Mouse (Mus musculus) activated CD4-positive, CD25-positive, alpha-beta regulatory T cell, adult 4 months (primary cell): ENCODE data around the gene Cyp2b9. TPM values are rescaled to one million over a fixed set of nuclear protein-coding genes. Genes with fewer than 3 reads are reported as not detected.
"Not testable (repeated sequence)": the region's sequence is repeated elsewhere in the genome, so short reads cannot be mapped to it uniquely, and the experiment has no call there.

Source experiments
- ATAC-seq: one replicate; pipeline ENCODE4 v1.8.0; 2017
- polyA plus RNA-seq, 2 experiments: library from polyadenylated mRNA; unstranded; fragments of 100-300 nt; shearing (Covaris generic); gene quantifications; one replicate each; pipeline ENCODE4 v1.2.1; 2017

Gene Cyp2b9
- not detected for polyA plus RNA-seq

DNA sequence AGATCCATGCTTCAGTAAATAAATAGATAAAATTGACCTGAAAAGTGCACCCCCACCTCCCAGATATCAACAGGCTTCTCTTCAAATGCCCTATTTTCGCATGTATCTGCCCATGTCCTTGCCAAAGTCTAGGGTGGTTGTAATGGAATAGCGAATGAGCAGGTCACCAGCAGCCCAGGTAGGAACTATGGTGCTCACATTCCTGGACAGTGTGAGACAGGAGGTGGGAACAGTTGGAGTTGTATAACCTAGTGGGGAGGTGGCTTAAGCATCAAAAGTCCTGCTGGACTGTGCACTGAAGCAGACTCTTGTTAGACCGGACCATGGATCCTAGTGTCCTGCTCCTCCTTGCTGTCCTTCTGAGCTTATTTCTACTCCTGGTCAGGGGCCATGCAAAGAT is at the start of gene Cyp2b9:
Cyp2b9 (plus strand) TSS at position 301 of the 400 bp plus-strand sequence.
- ATAC-seq: not testable (repeated sequence)

DNA sequence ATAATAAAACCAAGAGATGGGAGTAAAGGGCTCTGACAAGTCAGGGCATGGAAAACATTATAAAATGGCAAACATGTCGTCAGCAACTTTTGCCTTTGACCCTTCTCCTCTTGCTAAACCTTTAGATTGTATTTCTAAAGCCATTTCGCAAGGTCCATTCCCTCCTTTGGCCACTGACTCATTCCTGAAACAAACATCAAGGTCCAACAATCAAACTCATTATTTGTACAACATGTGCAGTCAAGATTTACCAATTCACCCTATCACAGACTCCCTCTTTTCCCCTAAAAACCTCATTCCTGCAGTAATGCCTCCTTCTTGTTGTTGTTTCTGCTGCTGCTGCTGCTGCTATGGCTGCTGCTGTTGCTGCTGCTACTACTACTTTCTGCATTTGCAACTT is 33.6 kb upstream of the Cyp2b9 start:
- ATAC-seq: not testable (repeated sequence)

GRCm38 (mm10) chr7:26143657-26144056 is 29.6 kb upstream of the Cyp2b9 start:
- not testable (repeated sequence) for ATAC-seq

GRCm38 (mm10) chr7:26168765-26169536 is 4.3 kb upstream of the Cyp2b9 start:
- ATAC-seq: not testable (repeated sequence)

- ATAC-seq: no peak
Observed at GRCm38 (mm10) chr7:26201083-26201482, 27.9 kb downstream of the Cyp2b9 start.

- not testable (repeated sequence) for ATAC-seq
Observed at GRCm38 (mm10) chr7:26260034-26260433, 86.8 kb downstream of the Cyp2b9 start, which contains the start of gene Vmn1r184. Gene Vmn1r184, plus strand, starts transcription at chr7:26260334.

Other genes starting within 250 kb of the Cyp2b9 start
- gene Cyp2b13, start 111.9 kb upstream of the Cyp2b9 start, polyA plus RNA-seq: not detected
- gene Vmn1r184, start 86.9 kb downstream of the Cyp2b9 start, polyA plus RNA-seq: under 1 TPM in 1 of 2 experiments, not detected in 1; 0.13 TPM
- not detected for gene Cyp2a4, start 133.8 kb downstream of the Cyp2b9 start, polyA plus RNA-seq
- gene Nlrp9c, start 230.3 kb downstream of the Cyp2b9 start, polyA plus RNA-seq: not detected